Mouse (Mus musculus): ENCODE measurements around the gene Rspo4. TPM values are rescaled to one million over a fixed set of nuclear protein-coding genes. Genes with fewer than 3 reads are reported as not detected.
A peak's percentile ranks its signal among the peaks of the same experiment; 100 is the strongest.

Gene Rspo4
- polyA plus RNA-seq (2015; fragmentation: Nextera tagmentation; extraction: Ambion mirVana), result not detected in 2 replicates

DNA sequence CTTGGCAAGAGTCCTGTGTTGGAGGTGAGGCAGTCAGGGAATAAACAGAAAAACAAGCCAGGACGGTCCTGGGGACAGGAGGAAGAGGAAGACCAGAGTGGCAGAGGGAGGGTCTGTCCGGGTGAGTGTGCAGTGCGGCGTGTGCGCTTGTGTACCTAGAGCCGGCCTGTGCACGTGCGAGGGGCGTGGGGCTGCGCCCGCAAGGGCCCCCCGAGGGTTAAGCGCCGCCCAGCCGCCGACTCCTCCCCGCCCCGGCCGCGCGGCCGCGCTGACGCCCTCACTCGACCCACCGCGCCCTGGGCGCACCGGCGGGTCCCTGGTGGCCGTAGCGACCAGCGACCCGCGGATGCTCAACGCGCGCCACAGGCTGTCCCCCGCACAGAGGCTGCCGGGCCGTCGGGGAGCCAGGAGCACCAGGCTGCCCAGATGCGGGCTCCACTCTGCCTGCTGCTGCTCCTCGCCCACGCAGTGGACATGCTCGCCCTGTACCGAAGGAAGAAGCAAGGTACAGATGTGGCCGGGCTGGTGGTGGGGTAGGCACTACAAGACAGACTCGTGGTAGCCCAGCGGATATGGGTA is at the start of gene Rspo4:
Gene Rspo4, plus strand, starts transcription at position 280 of the 579 bp plus-strand sequence.
- Histone ChIP-seq H3K36me3 (no peaks in the 10 kb centered on the region), H3K9ac (no peak within 1 kb of the TSS), H3K27me3 (peaks cover 44% of the 10 kb centered on the region), H3K4me1 (replicated peaks) (peaks cover 3% of the 10 kb centered on the region; the same call in 1 of the 2 replicates), H3K9me3 (replicated peaks) (no peaks in the 10 kb centered on the region), H3K27ac (no peak within 1 kb of the TSS), H3K4me3 (replicated peaks) (peak within 1 kb of the TSS; percentile 34), H3K4me2 (peak within 1 kb of the TSS; percentile 57)
- ATAC-seq (ENCODE audit: low read depth) (no peak), DNase-seq (no peak)
- 3% methylated on average over 49 of the region's 50 CpGs for WGBS (ENCODE audit: insufficient replicate concordance)

DNA sequence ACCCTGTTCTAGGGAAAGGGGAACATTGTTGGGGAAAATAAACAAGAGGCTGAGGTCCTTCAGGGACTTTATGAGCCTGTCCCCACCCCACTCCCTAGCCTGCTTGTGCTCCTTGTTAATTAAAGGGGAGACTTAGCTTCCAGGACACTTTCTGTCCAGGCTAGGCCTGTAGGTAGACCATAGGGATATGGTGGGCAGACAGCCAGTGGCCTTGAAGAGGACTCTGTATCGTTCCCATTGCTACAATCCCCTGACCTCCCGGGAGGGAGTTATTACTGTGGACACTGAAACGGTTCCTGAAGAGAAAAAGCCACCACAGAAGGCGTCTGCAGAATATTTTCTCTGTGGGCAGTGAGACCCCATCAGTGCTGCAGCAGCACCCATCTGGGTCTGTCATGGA is 27.1 kb upstream of the Rspo4 start:
- Histone ChIP-seq H3K27me3 (no peaks in the 10 kb centered on the region), H3K27ac (no peak overlapping the region)
- 64% methylated on average over 4 of the region's 4 CpGs for WGBS (ENCODE audit: insufficient replicate concordance)

DNA sequence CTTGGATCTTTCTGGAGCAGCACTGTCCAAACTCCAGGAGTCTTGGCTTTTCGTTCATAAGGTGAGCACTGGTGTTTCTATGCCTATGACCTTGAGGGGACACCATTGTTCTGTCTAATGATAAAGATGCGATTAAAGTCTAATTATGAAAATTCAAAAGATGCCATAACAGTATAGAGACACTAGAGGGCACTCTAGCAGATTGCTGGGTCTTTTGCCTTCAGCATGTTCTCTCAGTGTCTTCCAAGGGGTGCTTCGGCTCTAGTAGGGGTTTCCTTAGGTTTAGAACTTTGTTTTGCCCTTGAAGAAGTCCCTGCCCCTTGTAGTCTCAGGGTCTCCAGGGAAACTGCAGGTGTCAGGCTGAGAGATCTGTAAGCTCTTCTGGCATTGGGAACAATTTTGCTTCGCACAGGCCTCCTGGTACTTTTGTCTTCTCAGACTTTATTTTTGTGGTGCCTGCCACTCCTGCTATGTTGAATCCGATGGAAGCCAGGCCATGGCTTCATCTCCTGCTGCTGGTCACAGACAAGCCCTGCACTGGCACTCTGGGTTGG is 19.6 kb downstream of the Rspo4 start:
- Histone ChIP-seq H3K36me3 (no peaks in the 10 kb centered on the region), H3K4me3 (replicated peaks) (no peak overlapping the region), H3K27ac (no peak overlapping the region), H3K27me3 (no peaks in the 10 kb centered on the region), H3K9ac (no peak overlapping the region), H3K4me1 (replicated peaks) (no peaks in the 10 kb centered on the region), H3K4me2 (no peak overlapping the region), H3K9me3 (replicated peaks) (no peaks in the 10 kb centered on the region)
- 32% methylated on average over 5 of the region's 5 CpGs for WGBS (ENCODE audit: insufficient replicate concordance)
- DNase-seq (no peak), ATAC-seq (ENCODE audit: low read depth) (no peak)

More for the DNA sequence above, 27.1 kb upstream of the Rspo4 start:
- no peaks in the 10 kb centered on the region for H3K36me3 ChIP-seq
- no peak overlapping the region for H3K9ac ChIP-seq
- no peaks in the 10 kb centered on the region for H3K9me3 ChIP-seq (replicated peaks)
- ATAC-seq (ENCODE audit: low read depth) (no peak), DNase-seq (no peak)
- no peak overlapping the region for H3K4me2 ChIP-seq
- no peaks in the 10 kb centered on the region for H3K4me1 ChIP-seq (replicated peaks)
- no peak overlapping the region for H3K4me3 ChIP-seq (replicated peaks)

DNA sequence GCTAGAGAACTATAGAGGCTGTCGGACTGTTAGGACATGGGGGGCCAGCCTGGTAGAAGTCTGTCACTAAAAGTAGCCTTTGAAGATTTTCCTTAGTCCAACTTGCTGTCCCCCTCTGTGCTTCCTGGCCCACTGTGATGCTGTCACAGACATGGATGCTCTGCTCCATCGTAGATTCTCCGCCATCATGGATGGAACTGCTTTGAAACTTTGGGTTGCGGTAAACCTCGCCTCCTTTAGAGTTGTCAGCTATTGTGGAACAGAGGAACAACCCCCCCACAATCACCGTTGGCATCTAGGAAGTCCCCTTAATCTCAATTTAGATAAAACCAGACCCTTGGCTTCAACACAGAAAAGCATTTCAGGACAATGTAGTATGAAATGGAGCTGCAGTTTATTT is 22.2 kb downstream of the Rspo4 start:
- no peak overlapping the region for H3K9ac ChIP-seq
- no peak for DNase-seq
- H3K27ac ChIP-seq, result no peak overlapping the region
- H3K9me3 ChIP-seq (replicated peaks), result no peaks in the 10 kb centered on the region
- no peak overlapping the region for H3K4me3 ChIP-seq (replicated peaks)
- no peaks in the 10 kb centered on the region for H3K36me3 ChIP-seq
- WGBS (ENCODE audit: insufficient replicate concordance), result 64% methylated on average over 6 of the region's 6 CpGs
- ATAC-seq (ENCODE audit: low read depth), result no peak
- no peak overlapping the region for H3K4me2 ChIP-seq
- H3K4me1 ChIP-seq (replicated peaks), result no peaks in the 10 kb centered on the region
- no peaks in the 10 kb centered on the region for H3K27me3 ChIP-seq

DNA sequence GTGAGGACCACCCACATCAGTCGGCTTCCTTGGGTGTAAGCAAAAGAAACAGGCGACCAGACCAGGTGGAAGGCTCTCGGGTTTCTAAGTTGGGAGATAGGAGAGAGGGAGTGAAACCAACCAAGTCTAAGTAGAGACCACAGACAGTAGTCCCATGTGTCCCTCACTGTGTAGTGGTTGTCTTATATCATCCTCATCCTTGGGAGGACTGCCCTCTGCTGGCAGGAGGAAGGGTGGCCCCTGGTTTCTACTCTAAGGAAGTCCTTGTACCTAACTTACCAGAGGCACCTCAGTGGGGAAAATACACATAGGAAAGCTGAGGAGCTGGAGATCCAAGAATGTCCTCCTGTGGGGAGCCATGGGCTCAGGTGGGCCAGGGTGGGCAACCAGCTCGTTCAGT is 23.8 kb downstream of the Rspo4 start:
- Histone ChIP-seq H3K36me3 (no peaks in the 10 kb centered on the region), H3K27ac (no peak overlapping the region), H3K4me1 (replicated peaks) (no peaks in the 10 kb centered on the region), H3K9me3 (replicated peaks) (no peaks in the 10 kb centered on the region), H3K4me2 (no peak overlapping the region), H3K9ac (no peak overlapping the region), H3K4me3 (replicated peaks) (no peak overlapping the region), H3K27me3 (no peaks in the 10 kb centered on the region)
- WGBS (ENCODE audit: insufficient replicate concordance), result 31% methylated on average over 4 of the region's 4 CpGs
- ATAC-seq (ENCODE audit: low read depth) (no peak), DNase-seq (no peak)

DNA sequence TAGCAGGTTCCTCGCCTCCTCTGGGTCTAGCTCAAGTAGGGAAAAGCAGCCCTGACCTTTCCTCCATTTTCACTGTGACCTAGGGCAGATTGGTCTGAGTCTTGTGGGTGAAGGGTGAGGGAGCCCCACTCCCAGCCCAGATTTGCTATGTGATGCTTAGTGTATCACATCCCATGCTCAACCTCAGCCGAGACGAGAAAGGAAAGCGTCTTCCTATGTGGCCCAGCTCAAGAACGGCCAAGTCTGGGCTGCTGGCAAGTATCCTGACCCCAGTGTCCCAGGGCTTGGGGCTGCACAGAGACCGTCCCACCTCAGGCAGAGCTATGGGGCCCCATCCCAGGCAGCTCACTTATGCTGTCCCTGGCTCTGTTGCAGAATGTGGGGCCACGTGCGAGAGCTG is 25.5 kb downstream of the Rspo4 start:
- Histone ChIP-seq H3K9me3 (replicated peaks) (no peaks in the 10 kb centered on the region), H3K4me3 (replicated peaks) (no peak overlapping the region), H3K4me2 (no peak overlapping the region), H3K36me3 (no peaks in the 10 kb centered on the region), H3K27ac (no peak overlapping the region), H3K9ac (no peak overlapping the region), H3K4me1 (replicated peaks) (no peaks in the 10 kb centered on the region), H3K27me3 (no peaks in the 10 kb centered on the region)
- 71% methylated on average over 8 of the region's 8 CpGs for WGBS (ENCODE audit: insufficient replicate concordance)
- DNase-seq, result no peak
- ATAC-seq (ENCODE audit: low read depth), result no peak

DNA sequence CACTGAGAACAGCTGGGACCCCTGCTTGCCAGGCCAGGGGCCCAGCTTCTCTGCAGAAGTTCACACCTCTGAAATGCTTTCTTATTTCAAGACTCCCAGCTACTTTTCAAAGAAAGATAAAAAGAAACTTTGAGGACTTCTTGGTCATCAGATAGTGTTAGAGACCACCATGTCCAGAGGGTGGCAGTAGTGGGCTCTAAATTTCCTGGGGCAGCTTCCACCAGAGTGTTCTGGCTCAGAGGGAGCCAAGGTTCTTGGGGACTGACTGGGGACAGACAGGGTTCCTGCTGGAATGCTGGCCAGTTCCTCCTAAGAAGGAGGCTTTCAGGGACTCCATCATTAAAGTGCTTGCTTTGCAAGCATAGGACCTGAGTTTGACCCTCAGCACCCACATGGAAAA is 31.8 kb downstream of the Rspo4 start:
- Histone ChIP-seq H3K9me3 (replicated peaks) (no peaks in the 10 kb centered on the region), H3K4me2 (no peak overlapping the region), H3K4me3 (replicated peaks) (no peak overlapping the region), H3K9ac (no peak overlapping the region), H3K36me3 (no peaks in the 10 kb centered on the region), H3K27me3 (no peaks in the 10 kb centered on the region), H3K4me1 (replicated peaks) (no peaks in the 10 kb centered on the region), H3K27ac (no peak overlapping the region)
- ATAC-seq (ENCODE audit: low read depth) (no peak), DNase-seq (no peak)

DNA sequence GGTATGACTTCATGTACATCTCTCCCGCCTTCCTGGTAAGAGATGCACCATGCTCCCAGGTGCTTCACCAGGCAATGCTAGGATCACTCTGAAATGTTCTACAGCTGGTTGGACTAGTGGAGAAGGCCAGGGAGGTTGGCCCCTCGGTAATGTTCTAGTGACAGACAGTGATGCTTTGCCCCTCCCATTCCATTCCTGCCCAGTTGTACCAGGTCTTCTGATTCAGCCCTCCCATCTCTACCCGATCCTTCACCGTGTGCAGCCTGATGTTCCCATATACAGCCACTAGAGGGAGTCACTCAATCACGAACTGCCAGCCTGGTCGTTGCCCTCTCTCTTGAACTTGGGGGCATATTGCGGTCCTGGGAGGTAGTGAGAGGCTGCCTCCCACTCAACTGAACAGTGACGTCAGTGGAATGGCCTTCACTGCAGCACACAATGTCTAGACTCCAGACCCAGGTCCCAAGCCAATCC is 33.3 kb downstream of the Rspo4 start:
- no peak overlapping the region for H3K4me2 ChIP-seq
- no peaks in the 10 kb centered on the region for H3K27me3 ChIP-seq
- H3K36me3 ChIP-seq, result no peaks in the 10 kb centered on the region
- no peak overlapping the region for H3K9ac ChIP-seq
- 13% methylated on average over 8 of the region's 8 CpGs for WGBS (ENCODE audit: insufficient replicate concordance)
- DNase-seq, result no peak
- no peak overlapping the region for H3K4me3 ChIP-seq (replicated peaks)
- H3K9me3 ChIP-seq (replicated peaks), result no peaks in the 10 kb centered on the region
- no peaks in the 10 kb centered on the region for H3K4me1 ChIP-seq (replicated peaks)
- no peak for ATAC-seq (ENCODE audit: low read depth)
- H3K27ac ChIP-seq, result no peak overlapping the region

DNA sequence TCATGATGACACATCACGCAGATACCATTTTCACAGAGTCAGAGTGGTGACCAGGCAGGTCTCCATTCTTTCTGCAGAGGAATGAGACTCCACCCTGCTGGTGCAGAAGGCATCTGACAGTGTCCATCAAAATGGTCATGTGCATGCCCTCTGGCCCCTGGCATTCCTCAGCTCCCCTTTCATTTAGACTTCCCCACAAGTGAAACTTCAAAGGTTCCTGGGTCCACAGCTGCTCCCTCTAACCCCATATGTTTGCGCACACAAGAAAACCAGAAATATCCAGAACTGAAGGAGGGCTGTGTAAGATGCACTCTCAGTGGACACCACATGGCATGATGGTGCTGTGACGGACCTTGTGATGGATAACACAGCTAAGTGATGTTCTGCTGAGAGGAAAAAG is 35.9 kb downstream of the Rspo4 start:
- Histone ChIP-seq H3K9me3 (replicated peaks) (no peaks in the 10 kb centered on the region), H3K27me3 (no peaks in the 10 kb centered on the region), H3K4me1 (replicated peaks) (no peaks in the 10 kb centered on the region), H3K9ac (no peak overlapping the region), H3K4me2 (no peak overlapping the region), H3K4me3 (replicated peaks) (no peak overlapping the region), H3K27ac (no peak overlapping the region), H3K36me3 (no peaks in the 10 kb centered on the region)
- 50% methylated on average over 3 of the region's 3 CpGs for WGBS (ENCODE audit: insufficient replicate concordance)
- DNase-seq (no peak), ATAC-seq (ENCODE audit: low read depth) (no peak)

DNA sequence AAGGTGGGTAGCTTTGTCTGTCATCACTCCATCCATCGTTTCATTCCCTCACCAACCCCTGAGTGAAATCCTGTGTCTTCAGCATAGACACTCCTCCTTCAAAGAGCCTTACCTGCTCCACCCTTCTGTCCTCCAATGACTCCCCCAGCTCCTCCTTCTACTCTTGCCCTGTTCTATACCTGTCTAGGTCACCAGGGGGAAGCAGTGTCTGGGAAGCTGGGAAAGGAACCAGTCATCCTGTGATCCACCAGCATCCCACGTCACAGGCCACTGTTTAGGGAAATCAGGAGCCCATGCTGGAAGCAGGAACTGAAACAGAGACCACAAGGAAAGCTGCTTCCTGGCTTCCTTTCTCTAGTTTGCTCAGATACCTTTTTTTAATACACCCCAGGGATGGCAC is 37.0 kb downstream of the Rspo4 start:
- ATAC-seq (ENCODE audit: low read depth) (no peak), DNase-seq (no peak)
- H3K27ac ChIP-seq, result no peak overlapping the region
- H3K4me1 ChIP-seq (replicated peaks), result no peaks in the 10 kb centered on the region
- 41% methylated on average over 2 of the region's 2 CpGs for WGBS (ENCODE audit: insufficient replicate concordance)
- no peaks in the 10 kb centered on the region for H3K36me3 ChIP-seq
- no peaks in the 10 kb centered on the region for H3K9me3 ChIP-seq (replicated peaks)
- no peak overlapping the region for H3K4me2 ChIP-seq
- no peak overlapping the region for H3K9ac ChIP-seq
- H3K4me3 ChIP-seq (replicated peaks), result no peak overlapping the region
- no peaks in the 10 kb centered on the region for H3K27me3 ChIP-seq

DNA sequence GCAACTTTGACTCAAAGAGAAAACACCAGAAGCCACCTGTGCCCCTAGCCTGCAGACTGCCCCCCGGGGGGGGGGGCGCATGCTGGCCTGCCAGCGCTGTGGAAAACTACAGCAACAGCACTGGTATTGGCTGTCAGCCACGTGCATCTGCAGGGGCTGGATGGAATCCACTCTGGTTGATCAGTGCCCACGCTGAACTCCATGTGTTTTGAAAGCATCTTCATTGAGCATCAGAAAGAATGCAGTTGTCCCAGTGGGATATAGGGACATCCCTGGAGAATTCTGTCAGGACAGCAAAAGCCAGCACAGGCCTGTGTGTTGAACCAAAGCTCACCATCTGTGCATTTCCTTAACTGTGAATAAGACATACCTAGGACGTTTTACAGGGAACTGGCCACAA is 48.3 kb downstream of the Rspo4 start:
- H3K4me3 ChIP-seq (replicated peaks), result no peak overlapping the region
- ATAC-seq (ENCODE audit: low read depth) (no peak), DNase-seq (no peak)
- no peaks in the 10 kb centered on the region for H3K9me3 ChIP-seq (replicated peaks)
- H3K4me2 ChIP-seq, result no peak overlapping the region
- no peaks in the 10 kb centered on the region for H3K27me3 ChIP-seq
- H3K27ac ChIP-seq, result no peak overlapping the region
- H3K9ac ChIP-seq, result no peak overlapping the region
- 53% methylated on average over 6 of the region's 6 CpGs for WGBS (ENCODE audit: insufficient replicate concordance)
- H3K36me3 ChIP-seq, result no peaks in the 10 kb centered on the region
- no peaks in the 10 kb centered on the region for H3K4me1 ChIP-seq (replicated peaks)

DNA sequence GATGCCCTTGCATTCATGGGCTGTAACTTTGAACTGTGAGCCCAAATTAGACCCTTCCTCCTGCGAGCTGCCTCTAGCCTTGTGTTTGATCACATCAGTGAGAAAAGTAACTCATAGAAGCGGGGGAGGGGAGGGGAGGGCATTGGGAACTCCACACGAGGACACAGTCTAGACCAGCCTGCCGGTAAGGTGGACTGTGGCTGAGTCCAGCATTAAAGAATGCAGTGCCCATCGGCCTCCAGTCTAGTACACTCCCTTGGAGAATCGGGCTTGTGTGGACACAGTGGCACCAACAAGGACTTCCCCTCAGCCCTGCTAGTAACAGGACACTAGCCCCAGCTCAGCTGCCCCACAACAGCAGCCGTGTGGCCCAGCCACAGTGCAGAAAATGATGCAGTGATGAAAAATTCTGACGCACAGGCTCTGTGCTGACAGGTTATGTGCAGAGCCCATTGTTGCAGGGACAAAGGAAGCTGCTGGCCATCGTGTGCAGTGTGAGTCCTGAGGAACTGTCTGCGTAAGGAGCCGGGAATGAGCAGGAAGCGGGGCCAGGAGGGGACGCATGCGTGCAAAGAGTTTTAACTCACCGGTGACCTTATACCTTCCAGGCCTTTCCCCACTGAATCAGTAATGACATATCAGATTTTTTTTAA is 50.5 kb downstream of the Rspo4 start:
- Histone ChIP-seq H3K27me3 (no peaks in the 10 kb centered on the region), H3K36me3 (no peaks in the 10 kb centered on the region), H3K9me3 (replicated peaks) (no peaks in the 10 kb centered on the region), H3K4me1 (replicated peaks) (no peaks in the 10 kb centered on the region), H3K27ac (no peak overlapping the region), H3K4me3 (replicated peaks) (no peak overlapping the region), H3K4me2 (no peak overlapping the region), H3K9ac (no peak overlapping the region)
- ATAC-seq (ENCODE audit: low read depth) (no peak), DNase-seq (no peak)
- WGBS (ENCODE audit: insufficient replicate concordance), result 44% methylated on average over 15 of the region's 15 CpGs

Data from liver, embryonic 13.5 days (tissue).